Mouse (Mus musculus) adrenal gland (tissue): ENCODE measurements at regions not wholly inside any gene's neighbourhood (a gene's known extent, or its start where the extent isn't known, plus 50 kb on each side); places are given as distances from the start of the nearest gene placed in this dataset.

Experiments used
- intact Hi-C: fragments of 180-260 bp; cut with DNase I; formaldehyde crosslinking; loops from one replicate; pipeline ENCODE4 v1.15.1; 2025

GRCm38 (mm10) chr5:119335211-119335610 is 335.3 kb upstream of the Tbx3 start:
- intact Hi-C loops: loop anchor here (5.0 to 10.0 kb wide), 2 partner anchors 130 to 237 kb away; no protein-coding TSS in a partner anchor

DNA sequence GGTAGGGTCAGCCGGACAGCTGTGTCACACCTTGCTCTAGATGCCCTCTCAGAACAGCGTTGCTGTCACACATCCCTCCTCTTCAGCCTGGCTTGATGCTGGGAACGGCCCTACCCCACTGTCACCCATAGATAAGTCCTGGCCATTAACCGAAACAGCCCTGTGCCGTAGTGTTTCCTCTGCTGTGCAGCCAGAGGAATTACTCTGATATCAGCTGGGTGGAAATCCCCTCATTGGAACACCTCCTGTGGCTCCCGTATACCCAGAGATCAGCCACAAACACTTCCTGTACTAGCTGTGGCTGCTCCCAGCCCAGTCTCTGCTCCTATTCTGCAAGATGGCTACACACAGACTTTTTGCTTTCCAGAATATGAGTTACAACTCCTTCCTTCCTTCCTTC is 334.5 kb upstream of the Tbx3 start:
- intact Hi-C loops: loop anchor here (5.0 to 10.0 kb wide), 2 partner anchors 129 to 236 kb away; no protein-coding TSS in a partner anchor

DNA sequence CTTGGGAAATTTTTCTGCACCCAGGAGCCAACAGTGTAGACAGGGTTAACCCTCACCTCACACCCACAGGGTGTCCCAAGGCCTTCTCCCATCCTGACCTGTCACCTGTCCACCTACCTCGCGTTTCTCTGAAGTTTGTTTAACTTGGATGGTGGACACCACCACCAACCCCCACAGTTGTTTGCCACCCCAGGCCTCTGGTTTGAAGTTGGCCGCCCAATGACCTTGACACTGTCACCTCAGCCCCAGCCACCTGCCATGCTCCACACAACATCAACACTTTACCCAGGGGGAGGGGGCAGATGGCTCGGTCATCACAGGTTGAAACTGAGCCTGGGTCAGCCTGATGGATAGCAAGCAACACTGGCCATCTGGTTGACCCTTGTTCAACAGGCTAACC is 332.7 kb upstream of the Tbx3 start:
- intact Hi-C loops: loop anchor here (5.0 to 10.0 kb wide), 2 partner anchors 127 to 235 kb away; no protein-coding TSS in a partner anchor

- intact Hi-C loops: loop anchor here (5.0 to 10.0 kb wide), 2 partner anchors 126 to 234 kb away; no protein-coding TSS in a partner anchor
These were observed 331.8 kb upstream of the Tbx3 start for GRCm38 (mm10) chr5:119338711-119339110.

GRCm38 (mm10) chr5:119348303-119348702 is 322.2 kb upstream of the Tbx3 start:
- intact Hi-C loops: no loop called here

- intact Hi-C loops: no loop called here
These were observed 321.1 kb upstream of the Tbx3 start for GRCm38 (mm10) chr5:119349395-119349794.

- intact Hi-C loops: no loop called here
These were observed 320.0 kb upstream of the Tbx3 start for GRCm38 (mm10) chr5:119350325-119350915.

DNA sequence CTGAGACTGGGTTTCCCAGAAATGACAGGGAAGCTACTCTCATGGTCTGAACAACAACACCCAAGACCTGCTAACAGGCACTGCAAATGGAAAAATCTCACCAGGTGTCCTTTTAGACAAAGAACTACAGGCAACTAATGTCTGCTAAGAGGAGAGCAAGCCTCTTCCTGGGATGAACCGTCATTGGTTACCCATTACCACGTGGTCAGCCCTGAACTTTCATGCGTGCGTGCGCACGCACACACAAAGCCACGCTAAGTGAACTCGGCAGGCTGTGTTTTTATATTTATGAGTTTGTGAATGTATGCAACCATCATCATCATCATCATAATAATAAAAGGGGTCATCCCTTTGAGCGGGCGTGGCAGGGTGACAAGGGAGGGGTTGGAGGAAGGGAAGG is 315.0 kb upstream of the Tbx3 start:
- intact Hi-C loops: no loop called here

DNA sequence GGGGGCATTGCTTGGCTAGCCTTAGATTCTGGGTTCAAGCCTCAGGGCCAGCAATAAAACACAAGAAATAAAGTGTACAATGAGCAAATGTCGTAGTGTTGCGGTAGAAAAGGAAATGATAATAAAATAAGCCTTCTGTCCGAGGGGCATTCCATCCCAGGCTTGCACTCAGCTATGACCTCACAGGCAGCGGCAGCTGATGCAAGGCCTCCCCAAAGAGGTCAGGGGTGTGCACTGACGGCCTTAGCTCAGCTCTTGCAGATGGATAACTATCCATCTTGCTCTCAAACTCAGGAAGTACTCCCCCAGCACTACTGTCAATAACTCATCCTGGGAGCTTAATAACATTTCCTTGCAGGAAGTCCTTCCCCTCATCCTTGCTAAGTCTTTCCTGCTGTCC is 314.4 kb upstream of the Tbx3 start:
- intact Hi-C loops: no loop called here

- intact Hi-C loops: no loop called here
These were observed 310.8 kb upstream of the Tbx3 start for GRCm38 (mm10) chr5:119359709-119360108.

- intact Hi-C loops: no loop called here
These were observed 310.1 kb upstream of the Tbx3 start for GRCm38 (mm10) chr5:119360351-119360750.

- intact Hi-C loops: no loop called here
These were observed 308.9 kb upstream of the Tbx3 start for GRCm38 (mm10) chr5:119361406-119362044.

- intact Hi-C loops: no loop called here
These were observed 308.0 kb upstream of the Tbx3 start for GRCm38 (mm10) chr5:119362452-119362851.

- intact Hi-C loops: no loop called here
These were observed 306.2 kb upstream of the Tbx3 start for GRCm38 (mm10) chr5:119364250-119364649.

DNA sequence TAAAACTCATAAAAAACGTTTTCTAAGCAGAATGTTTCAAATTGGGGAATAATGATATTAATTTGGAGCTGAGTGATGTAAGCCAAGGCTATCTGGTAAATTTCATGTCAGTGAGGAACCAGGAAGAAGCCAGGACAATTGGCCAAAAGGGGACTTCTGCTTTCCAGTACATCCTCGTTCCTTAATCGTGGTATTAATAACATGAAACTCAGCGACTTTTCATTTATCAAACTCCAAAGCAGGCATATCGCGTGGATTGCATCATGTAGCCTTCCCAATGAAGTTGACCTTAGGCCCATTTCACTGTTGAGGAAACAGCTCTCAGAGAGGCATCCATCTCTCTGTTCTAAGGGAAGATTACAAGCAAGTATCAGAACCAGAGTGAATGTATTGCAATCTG is 305.3 kb upstream of the Tbx3 start:
- intact Hi-C loops: no loop called here

- intact Hi-C loops: no loop called here
These were observed 304.2 kb upstream of the Tbx3 start for GRCm38 (mm10) chr5:119366296-119366695.

GRCm38 (mm10) chr5:119370481-119370880 is 300.0 kb upstream of the Tbx3 start:
- intact Hi-C loops: no loop called here

DNA sequence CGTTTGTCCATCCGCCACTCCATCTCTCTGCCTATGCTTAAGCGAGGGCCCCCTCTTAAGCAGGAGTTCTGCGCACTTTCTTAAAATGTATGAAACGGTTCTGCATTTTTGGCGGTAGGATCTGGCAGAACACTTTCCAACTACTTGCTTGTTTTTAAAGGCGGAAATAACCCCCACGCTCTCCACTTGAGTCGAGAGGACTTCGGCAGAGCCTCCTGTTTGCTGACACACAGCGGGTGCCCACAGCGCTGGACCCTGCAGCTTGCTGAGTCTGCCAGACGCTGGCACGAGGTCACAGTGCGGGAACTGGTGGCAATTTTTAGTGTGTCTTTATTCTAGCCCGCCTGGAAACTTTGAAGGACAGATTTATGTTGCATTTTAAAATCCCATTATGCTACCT is 299.5 kb upstream of the Tbx3 start:
- intact Hi-C loops: no loop called here

- intact Hi-C loops: no loop called here
These were observed 296.4 kb upstream of the Tbx3 start for GRCm38 (mm10) chr5:119373774-119374700.

- intact Hi-C loops: no loop called here
These were observed 295.6 kb upstream of the Tbx3 start for GRCm38 (mm10) chr5:119374861-119375260.

GRCm38 (mm10) chr5:119378261-119378660 is 292.2 kb upstream of the Tbx3 start:
- intact Hi-C loops: no loop called here

GRCm38 (mm10) chr5:119379915-119380432 is 290.5 kb upstream of the Tbx3 start:
- intact Hi-C loops: no loop called here
